Mouse (Mus musculus) embryo, embryonic 10.5 days (tissue): ENCODE data around the gene Plxdc2.

Source experiments
- DNase-seq: peaks from one replicate; pipeline ENCODE4 v3.0.0-alpha.2; 2015; ENCODE audit warnings: low spot score

The Plxdc2 gene

DNA sequence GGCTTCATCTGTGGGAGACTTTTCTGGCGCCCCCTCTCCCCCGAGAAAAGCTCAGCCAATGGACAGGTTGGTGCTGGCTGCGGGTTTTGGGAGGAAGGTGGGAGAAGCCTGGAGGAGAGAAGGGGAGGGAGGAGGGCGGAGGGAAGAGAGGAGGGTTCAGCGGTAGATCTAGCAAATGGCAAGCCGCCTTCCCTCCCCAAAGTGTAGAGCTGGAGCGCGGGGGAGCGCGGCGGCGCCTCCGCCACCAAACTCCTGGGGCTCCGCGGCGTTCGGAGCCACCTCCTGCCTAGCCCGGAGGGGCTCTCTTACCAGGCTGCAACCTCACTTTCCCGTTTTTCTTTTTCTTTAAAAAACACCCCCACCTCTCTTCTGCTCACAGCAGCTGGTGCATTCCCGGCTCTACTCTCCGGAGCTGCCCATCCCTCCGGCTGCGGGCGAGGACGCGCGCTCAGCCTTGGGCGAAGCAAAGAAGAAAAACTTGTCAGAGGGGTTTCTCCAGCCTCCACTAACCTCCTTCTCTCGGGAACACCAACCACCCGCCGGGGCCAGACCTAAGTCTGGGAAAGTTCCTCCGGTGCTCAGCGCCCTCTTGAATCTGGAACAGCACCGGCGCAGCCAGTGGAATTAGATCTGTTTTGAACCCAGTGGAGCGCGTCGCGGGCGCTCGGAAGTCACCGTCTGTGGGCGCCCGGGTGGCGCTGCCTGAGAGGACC is at the start of gene Plxdc2:
Gene Plxdc2, plus strand, starts transcription at position 199 of the 713 bp plus-strand sequence.
- peak; percentile 86 for DNase-seq

DNA sequence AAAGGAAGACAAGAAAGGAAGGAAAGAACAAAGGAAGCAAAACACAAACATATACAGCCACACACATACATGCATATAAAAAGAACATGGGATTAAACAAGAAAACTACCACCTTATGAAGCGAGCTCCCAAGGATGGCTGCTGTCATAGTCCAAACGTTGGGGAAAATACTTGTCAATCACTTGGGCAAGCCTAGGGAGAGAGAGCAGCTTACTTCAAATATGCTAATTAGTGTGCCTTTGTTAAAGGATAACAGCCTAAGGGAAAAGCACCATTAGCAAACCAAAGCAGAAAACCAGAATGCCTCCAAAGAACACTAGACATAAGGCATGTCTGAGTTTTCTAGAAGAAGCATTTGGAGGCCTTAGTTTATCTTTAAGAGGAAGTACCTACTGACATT is 45.7 kb upstream of the Plxdc2 start:
- DNase-seq = no peak

DNA sequence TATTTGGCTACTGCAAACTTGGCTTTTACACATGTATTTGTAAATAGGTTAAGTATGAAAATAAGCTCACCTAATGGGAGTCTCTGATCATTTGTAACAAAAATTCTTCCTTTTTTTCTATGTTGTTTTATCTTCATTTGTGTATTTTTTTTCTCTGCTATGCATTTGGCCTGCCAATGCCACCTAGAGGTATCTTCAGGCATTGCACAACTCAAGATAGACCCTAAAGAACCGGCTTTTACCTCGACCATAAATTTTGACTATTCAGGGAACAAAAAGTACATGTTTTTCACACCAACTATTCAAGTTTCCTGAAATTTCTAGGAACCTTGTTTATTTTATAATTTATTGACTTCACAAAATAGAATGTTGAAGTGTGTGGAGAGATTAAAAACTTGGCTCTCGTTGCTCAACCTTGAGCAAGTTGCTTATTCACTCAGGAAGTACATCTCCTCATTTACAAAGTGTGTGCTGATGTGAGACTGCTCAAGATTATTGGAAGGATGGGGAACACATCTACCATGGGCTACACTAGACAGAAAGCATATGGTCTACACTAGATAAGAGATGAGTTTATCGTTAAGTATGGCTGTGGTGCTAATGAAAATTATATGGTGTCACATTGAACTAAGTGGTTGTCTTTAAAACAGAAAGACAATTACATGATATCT is 43.6 kb upstream of the Plxdc2 start:
- DNase-seq = peak; percentile 69

DNA sequence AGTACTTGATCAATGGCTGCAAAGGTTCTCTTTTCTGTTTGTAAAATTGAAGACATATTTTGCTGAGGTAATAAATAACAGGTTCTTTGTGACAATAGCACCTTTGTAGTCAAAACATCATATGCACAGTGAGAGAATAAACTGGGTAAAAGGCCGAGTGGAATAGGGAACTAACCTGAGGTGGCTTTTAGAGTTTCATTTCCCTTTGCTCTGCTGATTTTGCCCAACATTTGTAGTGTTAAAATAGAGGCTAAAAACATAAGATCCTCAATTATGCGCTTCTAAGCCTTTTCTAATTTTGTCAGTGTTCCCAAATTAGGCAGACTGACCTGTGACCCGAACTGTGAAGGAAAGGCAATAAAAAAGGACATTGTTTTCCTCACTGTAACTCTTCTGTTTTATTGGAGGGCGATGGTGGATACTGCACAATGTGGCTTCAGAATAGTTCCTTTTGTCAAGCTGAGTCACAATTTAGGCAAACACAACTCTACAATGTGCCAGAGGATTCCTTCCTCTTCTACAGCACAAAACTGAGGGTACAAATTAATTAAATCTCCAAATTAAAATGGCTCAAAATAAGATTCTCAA is 20.8 kb upstream of the Plxdc2 start:
- no peak for DNase-seq

DNA sequence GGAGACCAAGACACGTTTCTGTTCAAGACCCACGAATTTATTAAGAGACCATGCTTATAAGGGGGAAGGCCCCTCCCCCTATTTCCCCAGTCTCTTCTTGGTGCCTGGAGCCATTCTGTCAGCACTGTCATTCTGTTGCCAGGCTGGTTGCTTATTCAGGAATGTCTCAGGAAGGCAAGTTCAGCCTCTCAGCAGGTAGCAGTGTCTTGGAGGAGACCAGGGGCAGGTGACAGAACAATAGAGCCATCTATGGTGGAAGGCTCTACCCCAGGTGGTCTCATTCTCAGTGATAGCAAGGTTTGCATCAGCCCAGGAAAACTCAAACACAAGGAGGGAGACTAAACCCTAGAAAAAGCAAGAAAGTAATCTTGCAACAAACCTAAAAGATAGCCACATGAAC is 11.5 kb upstream of the Plxdc2 start:
- DNase-seq = no peak

DNA sequence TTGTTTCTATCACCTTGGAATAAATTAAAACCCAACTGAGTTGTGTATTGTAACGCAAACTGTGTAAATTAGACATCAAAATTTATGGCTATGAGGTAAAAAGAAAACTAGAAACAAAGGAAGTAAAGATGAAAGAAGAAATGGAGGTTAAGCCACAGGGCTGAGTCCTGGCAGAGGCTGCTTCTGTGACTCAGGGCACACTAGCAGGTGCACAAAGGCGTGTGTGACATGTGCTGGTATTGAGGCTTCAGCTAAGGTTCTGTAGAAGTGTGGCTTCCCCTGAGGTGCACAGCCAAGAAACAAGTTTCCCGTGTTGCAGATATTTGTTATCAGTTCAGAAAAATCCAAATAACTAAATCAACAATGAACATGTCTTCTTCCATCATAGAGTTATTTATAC is 5.0 kb upstream of the Plxdc2 start:
- DNase-seq = no peak

DNA sequence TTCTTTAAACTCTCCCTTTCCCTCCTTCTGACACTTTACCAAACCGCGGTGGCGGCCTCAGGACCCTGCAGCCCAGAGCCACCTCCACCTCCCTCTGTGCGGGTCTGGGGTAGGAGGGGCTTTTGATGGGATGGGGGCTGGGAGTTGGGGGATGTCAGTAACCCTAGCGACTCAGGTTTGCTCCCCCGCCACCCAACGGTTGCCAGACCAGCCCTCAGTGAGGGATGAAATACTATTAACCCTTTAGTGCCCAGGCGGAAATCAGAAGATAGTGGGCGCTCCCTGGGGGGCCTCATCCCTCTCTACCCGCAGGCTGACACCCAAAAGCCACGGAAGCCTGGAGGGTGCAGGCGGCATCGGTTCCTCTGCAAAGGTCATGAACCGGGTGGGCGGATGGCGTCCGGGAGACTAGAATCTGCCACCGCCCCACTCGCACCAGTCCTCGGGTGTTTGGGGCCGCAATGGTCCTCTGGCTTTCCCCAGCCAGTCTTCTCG is 446 bp upstream of the Plxdc2 start:
- peak; percentile 89 for DNase-seq

DNA sequence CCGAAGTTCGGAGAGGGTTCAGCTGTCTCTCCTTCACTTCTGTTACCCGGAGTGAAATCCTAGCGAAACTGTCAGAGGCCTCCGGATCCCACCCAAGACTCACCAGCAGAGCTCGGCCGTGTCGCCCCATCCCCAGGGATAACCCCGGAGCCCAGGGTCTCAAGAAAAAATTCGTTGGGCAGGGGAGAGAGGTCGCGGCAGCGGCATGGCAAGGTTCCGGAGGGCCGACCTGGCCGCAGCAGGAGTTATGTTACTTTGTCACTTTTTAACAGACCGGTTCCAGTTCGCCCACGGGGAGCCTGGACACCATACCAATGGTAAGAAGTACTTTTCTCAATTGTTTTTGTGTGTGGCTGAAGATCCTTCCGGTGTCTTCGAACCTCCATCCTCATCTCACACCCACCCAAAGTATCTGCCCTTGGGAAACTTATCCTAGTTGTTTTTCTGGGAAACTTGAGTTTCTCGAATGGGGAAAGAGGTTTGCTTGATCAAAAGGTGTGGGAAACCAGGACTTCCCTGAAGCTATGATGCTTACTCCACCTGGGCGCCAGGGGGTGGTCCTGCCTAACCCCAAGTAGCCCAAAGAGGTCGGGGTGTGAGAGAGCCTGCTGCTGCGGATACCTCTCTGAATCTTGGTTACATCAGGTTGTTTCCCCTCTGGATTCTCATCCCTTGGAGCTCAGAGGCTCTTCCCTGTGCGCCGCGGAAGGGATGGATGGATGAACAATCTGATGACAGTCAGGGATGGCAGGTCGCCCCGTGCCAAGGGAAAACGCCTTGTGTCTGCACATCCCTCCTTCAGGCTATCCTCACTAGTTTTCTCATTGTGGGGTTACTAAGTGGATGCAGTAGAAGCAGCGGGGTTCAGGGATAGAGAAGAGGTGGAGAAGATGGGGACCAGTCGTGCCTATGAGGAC is 1.1 kb downstream of the Plxdc2 start:
- peak; percentile 53 for DNase-seq

DNA sequence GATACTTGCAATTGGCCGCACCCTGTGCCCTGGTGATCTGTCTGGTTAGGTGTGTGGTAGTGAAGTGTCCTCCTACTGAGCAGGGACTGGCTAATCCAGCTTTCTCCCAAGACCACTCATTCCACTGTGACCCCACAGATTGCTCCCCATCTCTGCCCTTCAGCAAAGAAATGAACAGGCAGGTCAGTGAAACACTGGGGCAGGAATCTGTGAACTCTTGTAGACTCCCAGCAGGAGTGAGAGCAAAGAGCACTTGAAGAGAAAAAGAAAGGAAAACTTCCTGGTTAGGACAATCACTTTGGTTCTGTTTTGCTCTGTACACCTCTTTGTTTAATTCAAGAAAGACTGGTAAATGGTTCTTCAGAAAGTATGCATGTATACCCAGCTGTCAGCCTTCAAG is 1.8 kb downstream of the Plxdc2 start:
- no peak for DNase-seq

DNA sequence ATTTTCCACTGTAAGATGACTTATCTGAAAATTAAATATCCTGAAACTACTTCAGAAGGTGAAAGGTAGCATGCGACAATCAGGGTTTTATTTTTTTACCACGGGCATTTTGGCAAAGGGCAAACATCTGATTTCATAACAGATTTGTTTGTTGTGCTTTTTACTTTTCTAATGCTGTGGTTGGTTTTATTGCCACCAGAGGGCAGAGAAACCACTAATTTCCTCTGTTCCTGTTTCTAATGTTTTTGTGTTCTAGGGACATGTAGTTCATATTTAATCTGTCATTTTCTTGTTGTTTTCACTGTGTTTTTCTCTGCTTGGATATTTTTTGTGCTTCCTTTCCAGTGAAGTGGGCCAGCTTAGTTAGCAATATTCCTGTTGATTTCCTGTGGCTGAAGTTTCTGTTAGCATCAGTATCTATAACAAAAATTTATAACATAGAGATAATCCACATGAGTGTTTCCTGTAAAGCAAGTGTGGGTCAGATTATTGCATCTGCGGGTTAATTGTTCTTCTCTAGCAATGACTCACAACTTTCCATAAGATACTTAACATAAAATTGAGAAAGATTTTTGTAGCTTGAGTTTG is 3.3 kb downstream of the Plxdc2 start:
- DNase-seq = peak; percentile 59

DNA sequence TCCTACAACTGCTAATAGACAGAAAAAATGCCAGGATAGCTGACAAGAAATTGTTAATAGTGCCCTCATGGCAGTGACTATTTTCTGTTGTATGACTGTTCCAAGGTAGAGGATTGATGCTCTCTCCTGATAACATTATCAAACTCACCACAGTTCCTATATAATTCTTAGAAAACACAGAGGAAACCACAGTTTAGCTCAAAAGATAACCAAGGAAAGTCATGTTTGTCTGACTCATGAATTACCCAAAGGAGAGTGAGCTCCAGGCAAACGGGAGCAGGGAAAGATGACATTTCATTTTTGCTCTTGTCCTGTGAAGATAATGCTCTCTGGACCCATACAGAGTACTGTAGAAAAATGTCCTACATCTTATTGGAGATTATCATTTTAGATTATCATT is 8.6 kb downstream of the Plxdc2 start:
- DNase-seq = no peak

DNA sequence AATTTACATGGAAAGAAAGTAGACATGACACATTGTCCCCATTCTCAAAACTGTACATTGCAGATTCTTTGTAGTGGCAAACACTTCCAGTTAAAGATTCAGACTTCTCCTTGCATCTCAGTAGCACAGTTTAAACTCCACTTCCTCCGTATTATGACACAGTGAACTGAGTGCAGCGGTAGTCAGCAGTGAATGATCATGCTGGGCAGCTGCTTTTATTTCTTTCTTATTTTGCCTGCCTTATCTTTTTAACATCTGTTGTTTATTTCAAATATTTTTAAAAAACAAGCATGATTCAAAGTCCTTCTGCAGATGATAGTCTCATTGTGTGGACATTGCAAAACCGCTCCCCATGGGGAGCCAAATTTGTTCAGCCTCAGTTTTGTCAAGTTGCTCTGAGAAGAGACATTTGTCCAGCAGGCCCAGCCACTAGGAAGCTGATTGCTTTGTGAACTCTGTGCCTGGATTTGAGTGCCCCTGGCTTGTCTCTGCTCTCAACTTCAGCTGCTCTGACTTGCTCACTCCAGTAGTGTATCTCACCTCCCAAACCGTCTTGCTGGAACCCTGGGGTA is 9.8 kb downstream of the Plxdc2 start:
- no peak for DNase-seq

DNA sequence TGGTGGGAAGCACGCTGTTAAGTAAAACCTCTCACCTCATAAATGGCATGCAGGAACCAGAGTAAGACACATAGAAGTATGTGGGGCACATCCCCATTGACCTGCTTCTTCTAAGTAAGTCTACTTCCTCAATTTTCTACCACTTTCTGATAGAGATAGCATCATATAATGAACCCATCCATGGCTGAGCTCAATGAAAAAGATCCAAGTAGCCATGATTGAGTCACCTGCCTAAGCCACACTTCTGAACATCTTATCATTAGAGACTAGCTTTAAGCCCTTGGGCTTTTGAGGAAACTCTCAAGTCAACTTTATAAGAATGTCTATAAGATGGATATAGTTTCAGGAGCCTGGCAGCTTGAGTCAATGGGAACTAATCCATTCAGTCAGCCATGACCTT is 14.3 kb downstream of the Plxdc2 start:
- no peak for DNase-seq

DNA sequence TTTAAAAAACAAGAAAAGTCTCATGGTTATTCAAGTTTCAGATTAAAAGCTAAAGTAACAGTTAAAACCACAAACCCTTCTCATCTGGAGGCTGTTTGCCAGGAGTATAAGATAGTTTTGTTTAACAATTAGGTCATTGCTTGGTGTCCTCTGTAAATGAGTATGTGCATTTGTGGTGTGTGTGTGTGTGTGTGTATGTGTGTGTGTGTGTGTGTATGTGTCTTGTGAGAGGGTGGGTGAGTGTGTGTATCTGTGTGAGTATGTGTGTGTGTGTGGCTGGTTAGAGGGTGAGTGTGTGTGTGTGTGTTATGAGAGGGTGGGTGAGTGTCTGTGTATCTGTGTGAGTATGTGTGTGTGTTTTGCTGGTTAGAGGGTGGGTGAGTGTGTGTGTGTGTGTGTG is 18.2 kb downstream of the Plxdc2 start:
- no peak for DNase-seq

DNA sequence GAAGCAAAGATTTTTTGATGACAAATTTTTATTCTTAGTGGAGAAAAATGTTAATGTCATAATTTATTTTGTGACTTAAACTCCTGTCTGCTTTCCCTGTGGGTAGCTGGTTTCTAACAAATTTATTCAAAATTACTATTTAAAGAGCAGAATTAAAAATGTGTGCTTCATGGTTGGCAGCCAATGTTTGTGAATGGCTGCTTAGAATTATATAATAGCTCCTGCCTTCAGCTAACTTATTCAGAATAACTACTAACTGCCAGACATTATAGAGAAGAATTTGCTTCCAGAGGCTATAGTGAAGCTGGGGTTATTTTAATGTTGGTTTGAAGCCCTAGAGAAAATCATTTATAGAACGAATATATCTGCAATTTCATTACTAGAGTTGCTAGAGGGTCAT is 30.1 kb downstream of the Plxdc2 start:
- no peak for DNase-seq

DNA sequence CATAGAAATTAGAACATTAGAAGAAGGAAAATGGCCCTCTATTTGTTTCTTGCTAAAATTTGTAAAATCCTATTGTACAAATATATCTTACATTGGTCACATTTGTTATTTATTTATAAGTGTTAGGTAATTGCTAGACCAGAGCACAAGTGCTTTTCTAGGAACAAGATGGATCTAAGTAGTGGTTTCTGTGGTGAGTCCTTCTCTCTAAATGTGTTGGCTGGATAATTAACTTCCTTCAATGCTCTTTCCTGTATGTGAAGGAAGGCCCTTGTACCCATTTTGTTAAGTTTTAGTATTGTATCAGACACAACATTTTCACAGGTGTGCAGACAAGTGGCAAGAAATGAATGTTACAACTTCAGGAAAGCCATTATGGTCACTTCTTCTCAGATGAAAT is 30.6 kb downstream of the Plxdc2 start:
- no peak for DNase-seq

DNA sequence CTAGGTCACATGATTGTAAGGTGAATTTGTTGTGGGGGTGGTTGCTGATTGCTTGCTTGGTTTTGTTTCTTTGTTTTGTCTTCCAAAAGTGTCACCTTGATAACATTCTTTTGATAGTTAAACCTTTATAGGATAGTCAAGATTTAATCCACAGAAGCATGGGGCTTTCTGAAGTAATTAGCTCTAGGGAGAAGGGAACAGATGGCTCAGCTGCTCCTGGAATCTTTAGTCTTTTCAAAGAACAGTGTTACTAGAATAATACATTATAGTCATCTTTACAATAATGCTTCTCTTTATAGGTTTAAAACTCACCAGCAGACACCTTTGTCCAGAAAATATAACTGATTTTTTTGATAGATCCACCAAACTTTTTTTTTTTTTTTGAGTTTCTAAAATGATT is 31.7 kb downstream of the Plxdc2 start:
- no peak for DNase-seq

DNA sequence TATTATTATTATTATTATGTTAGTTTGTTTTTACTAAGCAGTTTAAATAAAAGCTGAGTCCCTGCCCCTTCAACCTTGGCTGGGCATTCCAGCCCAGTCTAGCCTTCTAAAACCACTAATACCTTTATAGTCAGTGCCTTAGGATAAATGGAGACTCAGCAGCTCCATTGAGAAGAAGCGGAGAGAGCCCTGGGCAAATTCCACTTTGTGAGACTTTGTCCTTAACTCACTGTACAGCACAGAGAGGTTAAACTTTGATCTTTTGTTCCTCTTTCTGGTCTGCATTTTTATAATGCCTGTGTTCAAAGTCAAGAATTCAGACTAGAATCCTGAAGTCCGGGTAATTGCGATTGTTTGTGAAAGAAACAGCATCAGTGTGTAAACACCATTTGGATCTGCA is 41.4 kb downstream of the Plxdc2 start:
- no peak for DNase-seq

DNA sequence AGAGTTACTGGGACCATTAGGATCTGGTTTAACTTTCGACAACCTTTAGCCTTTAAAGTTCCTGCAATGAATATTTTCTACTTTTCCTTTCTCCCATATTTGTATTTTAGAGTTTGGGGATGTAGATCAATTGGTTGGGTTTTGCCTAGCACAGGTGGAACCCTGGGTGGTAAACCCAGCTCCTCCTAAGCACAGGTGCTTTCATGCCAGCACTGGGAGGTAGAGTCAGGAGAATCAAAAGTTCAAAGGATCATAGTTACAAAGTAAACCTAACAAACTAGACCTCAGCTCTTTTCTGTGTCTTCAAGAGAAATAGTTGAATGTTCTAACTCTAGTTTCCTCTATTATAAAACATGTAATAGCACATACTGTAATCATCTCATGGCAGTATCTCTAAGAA is 41.9 kb downstream of the Plxdc2 start:
- DNase-seq = no peak

DNA sequence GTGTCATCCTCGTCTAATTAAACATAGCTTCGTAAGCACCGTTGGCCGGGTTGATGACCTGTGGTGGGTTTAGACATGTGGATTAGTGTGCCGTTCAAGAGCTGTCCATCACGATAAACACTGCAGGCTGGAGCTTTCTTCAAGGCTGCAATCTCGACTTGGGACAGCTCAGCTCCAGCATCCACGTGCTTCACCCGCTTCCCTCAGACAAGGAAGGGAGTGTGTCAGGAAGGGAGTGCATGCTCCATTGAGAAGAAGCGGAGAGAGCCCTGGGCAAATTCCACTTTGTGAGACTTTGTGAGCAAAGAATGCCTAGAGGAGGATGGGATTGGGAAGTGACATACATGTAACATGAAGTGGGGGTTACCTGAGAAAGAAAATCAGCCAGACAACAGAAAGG is 42.8 kb downstream of the Plxdc2 start:
- DNase-seq = no peak

DNA sequence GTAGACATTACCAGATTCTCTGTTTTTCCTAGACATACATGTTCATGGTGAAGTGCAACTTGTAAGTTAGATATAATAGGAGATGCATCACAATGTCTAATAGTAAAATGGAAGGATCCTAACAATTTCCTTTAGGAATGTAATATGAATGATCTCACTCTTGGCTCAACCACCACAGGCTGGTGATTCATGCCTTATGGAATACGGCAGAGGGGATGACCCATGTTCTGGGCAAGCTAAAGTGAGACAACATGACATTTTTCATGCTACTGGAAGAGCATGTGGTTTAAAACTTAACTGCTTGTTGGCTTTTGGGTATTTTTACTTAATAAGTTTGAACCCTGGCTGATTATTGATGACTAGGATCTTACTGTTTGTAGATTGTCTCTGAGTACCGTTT is 50.4 kb downstream of the Plxdc2 start:
- no peak for DNase-seq
